Mouse (Mus musculus) testis, adult 2 months (tissue): ENCODE measurements at regions not wholly inside any gene's neighbourhood (a gene's known extent, or its start where the extent isn't known, plus 50 kb on each side); places are given as distances from the start of the nearest gene placed in this dataset.

Experiments used
- CTCF ChIP-seq: fragments of 200-500 bp; IDR thresholded peaks from 2 replicates; pipeline ENCODE4 v1.5.1; 2012; ENCODE audit warnings: low read depth, mild to moderate bottlenecking, inconsistent platforms, low read length, moderate library complexity; ENCODE audit not compliant: control insufficient read depth, insufficient read depth, insufficient replicate concordance
- POLR2A ChIP-seq: fragments of 200-500 bp; IDR thresholded peaks from 2 replicates; pipeline ENCODE4 v1.6.1; 2012; ENCODE audit warnings: low read depth, mild to moderate bottlenecking, inconsistent platforms, low read length, moderate library complexity; ENCODE audit not compliant: control insufficient read depth

- TF ChIP-seq CTCF (no peak), POLR2A (no peak)
Observed at GRCm38 (mm10) chr8:24337635-24338034, 388.0 kb downstream of the Adam3 start.
